Mouse (Mus musculus) forebrain, embryonic 11.5 days (tissue): ENCODE data around the gene Nsun2. TPM values are rescaled to one million over a fixed set of nuclear protein-coding genes. Genes with fewer than 3 reads are reported as not detected.

Experiments used
- ATAC-seq: fragments of 200-750 bp; cut with Nextera tagmentation; replicated peaks from 2 replicates; pipeline ENCODE4 v1.8.0; 2017; ENCODE audit warnings: moderate TSS enrichment; ENCODE audit not compliant: low FRiP score
- DNase-seq: peaks from one replicate; pipeline ENCODE4 v3.0.0-alpha.2; 2017; ENCODE audit warnings: low spot score
- H3K27ac ChIP-seq: fragments of 300-500 bp; sonication (generic); 2 replicates; pipeline ENCODE4 v1.5.1; 2014; ENCODE audit warnings: low read depth, low read length
- H3K27me3 ChIP-seq: fragments of 300-500 bp; sonication (generic); 2 replicates; pipeline ENCODE4 v1.6.1; 2014; ENCODE audit warnings: mild to moderate bottlenecking, low read length, mixed read lengths; ENCODE audit not compliant: control insufficient read depth, insufficient read depth
- H3K36me3 ChIP-seq: fragments of 300-500 bp; sonication (generic); 2 replicates; pipeline ENCODE4 v1.6.1; 2014; ENCODE audit warnings: mild to moderate bottlenecking, low read length, moderate library complexity, mixed read lengths; ENCODE audit not compliant: control insufficient read depth, insufficient read depth
- H3K4me1 ChIP-seq: fragments of 300-500 bp; sonication (generic); replicated peaks from 2 replicates; pipeline ENCODE4 v1.6.1; 2014; ENCODE audit warnings: low read length, mixed read lengths; ENCODE audit not compliant: control insufficient read depth, insufficient read depth
- H3K4me2 ChIP-seq: fragments of 300-500 bp; sonication (generic); 2 replicates; pipeline ENCODE4 v1.6.1; 2014; ENCODE audit warnings: low read depth, mild to moderate bottlenecking, low read length, moderate library complexity, mixed read lengths; ENCODE audit not compliant: severe bottlenecking
- H3K4me3 ChIP-seq: fragments of 300-500 bp; sonication (generic); 2 replicates; pipeline ENCODE4 v1.5.1; 2014; ENCODE audit warnings: low read depth, low read length
- H3K9ac ChIP-seq: fragments of 300-500 bp; sonication (generic); 2 replicates; pipeline ENCODE4 v1.6.1; 2014; ENCODE audit warnings: low read length
- H3K9me3 ChIP-seq: fragments of 300-500 bp; sonication (generic); 2 replicates; pipeline ENCODE4 v1.6.1; 2016; ENCODE audit warnings: low read length, mixed read lengths; ENCODE audit not compliant: control insufficient read depth
- WGBS: fragments of 180-500 bp; shearing (Covaris S2); extraction: QIAGEN DNeasy Blood & Tissue Kit; methylation state at CpG from one replicate; pipeline ENCODE4 v1.1.7; 2014; 5-methylcytosine and 5-hydroxymethylcytosine counted together
- polyA plus RNA-seq: library from polyadenylated mRNA; unstranded; fragments of >200 nt; fragmentation: Nextera tagmentation; extraction: Ambion mirVana; gene quantifications from 2 replicates; pipeline ENCODE4 v1.2.1, GENCODE M21; 2014

Nsun2 gene
- polyA plus RNA-seq, 1 experiment from 2014 or later = 135 TPM

GRCm38 (mm10) chr13:69498276-69498675 lies 35.3 kb upstream of the Nsun2 start:
- Histone ChIP-seq H3K4me2 (no peak overlapping the region), H3K9me3 (no peaks in the 10 kb centered on the region), H3K4me1 (no peaks in the 10 kb centered on the region), H3K9ac (no peak overlapping the region), H3K27ac (no peak overlapping the region), H3K27me3 (no peaks in the 10 kb centered on the region), H3K36me3 (peaks cover 14% of the 10 kb centered on the region; the same call in 1 of the 2 replicates), H3K4me3 (no peak overlapping the region)
- ATAC-seq = no peak
- WGBS = 80% methylated on average over 5 of the region's 5 CpGs
- no peak for DNase-seq

DNA sequence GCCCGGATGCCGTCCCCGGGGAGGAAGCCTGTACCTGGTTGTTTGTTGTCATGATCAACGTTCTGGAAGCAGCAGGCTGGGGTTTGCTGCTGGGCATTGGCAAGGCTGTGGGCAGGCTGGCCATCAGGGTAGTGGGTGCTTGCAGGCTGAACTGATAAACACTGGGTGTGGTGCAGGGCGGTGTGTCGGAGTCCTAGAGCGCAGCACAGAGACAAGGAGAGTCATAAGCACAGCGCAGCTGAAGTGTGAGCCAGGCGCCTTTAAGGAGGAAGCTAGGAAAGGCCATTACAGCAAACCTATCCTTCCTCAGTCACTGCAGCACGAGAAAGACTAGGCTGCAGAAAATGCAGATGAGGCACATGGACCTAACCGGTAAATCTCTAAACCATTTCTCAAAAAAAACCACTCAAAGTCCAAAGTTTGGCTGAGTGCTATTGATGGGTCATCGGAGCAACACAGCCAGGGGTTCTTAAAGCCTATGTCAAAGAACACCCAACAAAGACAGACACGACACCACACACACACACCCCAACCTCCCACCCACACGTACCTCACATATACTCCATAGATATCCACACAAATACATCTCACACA lies 31.3 kb upstream of the Nsun2 start:
- no peak overlapping the region for H3K4me2 ChIP-seq
- H3K4me1 ChIP-seq = no peaks in the 10 kb centered on the region
- H3K36me3 ChIP-seq = peaks cover 14% of the 10 kb centered on the region; the same call in 1 of the 2 replicates
- ATAC-seq (no peak), DNase-seq (no peak)
- H3K27ac ChIP-seq = no peak overlapping the region
- H3K4me3 ChIP-seq = no peak overlapping the region
- H3K9ac ChIP-seq = no peak overlapping the region
- no peaks in the 10 kb centered on the region for H3K9me3 ChIP-seq
- 96% methylated on average over 14 of the region's 14 CpGs for WGBS
- no peaks in the 10 kb centered on the region for H3K27me3 ChIP-seq

DNA sequence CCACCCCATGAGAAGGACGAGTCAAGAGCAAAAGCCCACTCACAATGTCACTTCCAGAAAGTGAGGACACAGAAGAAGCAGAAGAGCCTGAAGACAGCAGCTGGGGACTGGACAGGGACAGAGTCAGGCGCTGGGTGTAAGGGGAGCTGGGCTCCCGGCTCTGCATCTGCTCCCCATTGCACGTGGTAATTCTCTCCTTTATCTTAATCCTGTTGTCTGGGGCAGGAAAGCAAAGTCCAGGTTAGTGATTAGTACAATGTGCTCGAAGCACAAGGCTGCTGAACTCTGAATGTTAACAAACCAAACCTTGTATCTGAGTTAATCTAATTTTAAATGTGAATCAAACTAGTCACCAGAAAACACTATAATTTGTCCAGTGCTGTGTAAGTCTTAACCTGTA lies 30.7 kb upstream of the Nsun2 start:
- Histone ChIP-seq H3K9ac (no peak overlapping the region), H3K36me3 (peaks cover 18% of the 10 kb centered on the region; the same call in 1 of the 2 replicates), H3K4me2 (no peak overlapping the region), H3K4me1 (no peaks in the 10 kb centered on the region), H3K9me3 (no peaks in the 10 kb centered on the region), H3K4me3 (no peak overlapping the region), H3K27ac (no peak overlapping the region), H3K27me3 (no peaks in the 10 kb centered on the region)
- no peak for DNase-seq
- WGBS = 78% methylated on average over 5 of the region's 5 CpGs
- no peak for ATAC-seq

DNA sequence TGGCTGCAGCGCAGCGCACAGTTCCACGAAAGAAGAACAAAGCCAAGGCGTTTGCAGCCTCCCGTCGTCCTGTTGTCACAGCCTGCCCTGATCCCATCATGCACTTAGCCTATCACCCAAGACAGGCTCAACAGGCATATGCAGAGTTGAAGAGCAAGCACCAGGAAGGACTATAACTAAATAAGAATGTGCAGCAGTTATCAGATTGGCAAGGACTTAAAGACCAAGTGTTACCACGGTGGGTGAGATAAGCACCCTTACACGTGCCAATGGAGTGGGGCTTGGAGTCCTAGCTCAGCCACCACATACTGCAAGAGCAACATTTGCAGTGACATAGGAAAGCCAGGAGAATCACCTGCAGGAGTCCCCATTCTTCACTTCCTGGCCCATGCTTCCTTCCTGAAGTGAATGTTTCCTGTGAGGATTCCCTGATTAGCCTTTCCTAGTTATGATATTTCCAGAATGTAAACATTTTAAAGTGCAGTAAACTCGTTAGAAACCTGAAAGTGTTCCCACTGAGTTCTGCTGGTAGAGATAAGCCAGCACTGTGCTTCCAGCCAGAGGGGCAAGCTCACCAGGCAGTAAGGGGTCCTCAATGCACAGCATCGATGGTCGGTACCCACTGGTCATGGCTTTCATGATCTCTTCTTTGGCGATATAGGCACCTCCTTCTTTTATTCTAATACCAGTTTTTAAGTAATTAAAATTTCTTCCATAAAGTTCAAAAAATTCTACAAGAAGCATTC lies 27.0 kb upstream of the Nsun2 start:
- Histone ChIP-seq H3K36me3 (peaks cover 4% of the 10 kb centered on the region; the same call in 1 of the 2 replicates), H3K9me3 (no peaks in the 10 kb centered on the region), H3K4me2 (no peak overlapping the region), H3K27me3 (no peaks in the 10 kb centered on the region), H3K4me3 (no peak overlapping the region), H3K4me1 (no peaks in the 10 kb centered on the region), H3K9ac (no peak overlapping the region), H3K27ac (no peak overlapping the region)
- WGBS = 91% methylated on average over 12 of the region's 12 CpGs
- DNase-seq = no peak
- ATAC-seq = no peak

DNA sequence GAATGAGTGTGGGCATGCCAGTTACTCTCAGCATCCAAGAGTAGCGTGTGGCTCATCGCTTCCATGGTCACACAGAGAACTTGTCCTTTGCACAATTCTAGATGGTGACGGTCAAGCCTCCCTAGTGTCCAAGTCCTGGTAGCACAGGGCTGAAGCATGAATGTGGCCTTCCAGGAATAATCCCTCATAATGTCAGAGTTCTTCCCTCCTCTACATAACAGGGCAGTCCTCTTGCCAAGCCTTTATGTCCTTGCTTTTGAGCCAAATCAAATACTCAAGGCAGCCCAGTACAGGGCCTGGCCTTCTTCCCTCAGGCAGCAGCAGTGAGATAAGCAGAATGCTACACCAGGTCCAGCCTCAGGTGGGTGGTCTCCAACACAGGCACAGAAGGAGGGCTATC lies 25.9 kb upstream of the Nsun2 start:
- Histone ChIP-seq H3K27me3 (no peaks in the 10 kb centered on the region), H3K27ac (no peak overlapping the region), H3K36me3 (peaks cover 4% of the 10 kb centered on the region; the same call in 1 of the 2 replicates), H3K4me1 (no peaks in the 10 kb centered on the region), H3K9me3 (no peaks in the 10 kb centered on the region), H3K9ac (no peak overlapping the region), H3K4me3 (no peak overlapping the region), H3K4me2 (no peak overlapping the region)
- DNase-seq = no peak
- WGBS = 96% methylated on average over 3 of the region's 3 CpGs
- ATAC-seq = no peak

- Histone ChIP-seq H3K27me3 (no peaks in the 10 kb centered on the region), H3K9me3 (no peaks in the 10 kb centered on the region), H3K27ac (no peak overlapping the region), H3K4me2 (no peak overlapping the region), H3K4me3 (no peak overlapping the region), H3K36me3 (peaks cover 4% of the 10 kb centered on the region; the same call in 1 of the 2 replicates), H3K9ac (no peak overlapping the region), H3K4me1 (no peaks in the 10 kb centered on the region)
- 69% methylated on average over 9 of the region's 9 CpGs for WGBS
- DNase-seq (no peak), ATAC-seq (peak; percentile 72)
Observed at GRCm38 (mm10) chr13:69509391-69510244, 23.9 kb upstream of the Nsun2 start.

DNA sequence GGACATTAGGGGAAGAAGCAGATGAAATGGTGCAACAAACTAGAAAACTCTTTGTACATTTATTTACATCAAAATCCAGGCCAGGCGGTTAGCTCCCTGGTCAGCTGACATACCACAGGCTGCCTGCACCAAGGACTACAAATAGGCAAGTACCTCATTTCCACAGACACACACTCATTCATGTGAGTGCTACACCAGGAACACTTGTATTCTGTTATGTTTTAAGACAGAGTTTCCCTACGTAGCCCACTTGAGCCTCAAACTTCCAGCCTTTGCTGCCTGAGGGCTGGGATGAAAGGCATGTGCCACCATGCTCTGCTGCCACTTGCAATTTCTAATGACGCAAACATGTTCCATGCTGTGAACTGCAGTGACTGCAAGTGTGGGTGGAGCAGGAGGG lies 18.5 kb upstream of the Nsun2 start:
- ATAC-seq (no peak), DNase-seq (no peak)
- no peak overlapping the region for H3K9ac ChIP-seq
- no peak overlapping the region for H3K4me2 ChIP-seq
- H3K36me3 ChIP-seq = no peaks in the 10 kb centered on the region; the same call in 1 of the 2 replicates
- H3K27ac ChIP-seq = no peak overlapping the region
- peaks cover under 1% of the 10 kb centered on the region; the same call in 1 of the 2 replicates for H3K4me1 ChIP-seq
- H3K27me3 ChIP-seq = no peaks in the 10 kb centered on the region
- H3K4me3 ChIP-seq = no peak overlapping the region
- H3K9me3 ChIP-seq = no peaks in the 10 kb centered on the region
- WGBS = 89% methylated on average over 3 of the region's 3 CpGs

- Histone ChIP-seq H3K4me3 (no peak overlapping the region), H3K9me3 (no peaks in the 10 kb centered on the region), H3K4me1 (peaks cover 9% of the 10 kb centered on the region; the same call in 1 of the 2 replicates), H3K27me3 (no peaks in the 10 kb centered on the region), H3K9ac (no peak overlapping the region), H3K27ac (no peak overlapping the region), H3K36me3 (no peaks in the 10 kb centered on the region; the same call in 1 of the 2 replicates), H3K4me2 (no peak overlapping the region)
- ATAC-seq (no peak), DNase-seq (no peak)
- WGBS = 89% methylated on average over 6 of the region's 6 CpGs
Observed at GRCm38 (mm10) chr13:69517445-69517844, 16.1 kb upstream of the Nsun2 start.
